Mouse (Mus musculus) olfactory bulb, adult 2 months (tissue): ENCODE results near the gene Gm8127. TPM values are rescaled to one million over a fixed set of nuclear protein-coding genes. Genes with fewer than 3 reads are reported as not detected.
"Not testable (repeated sequence)": the region's sequence is repeated elsewhere in the genome, so short reads cannot be mapped to it uniquely, and the experiment has no call there.

ENCODE experiments used
- H3K27ac ChIP-seq: fragments of 200-500 bp; 2 replicates; pipeline ENCODE4 v1.5.1; 2012; ENCODE audit warnings: low read depth, low read length; ENCODE audit not compliant: insufficient read depth
- H3K4me1 ChIP-seq: fragments of 200-500 bp; 2 replicates; pipeline ENCODE4 v1.6.1; 2012; ENCODE audit warnings: low read length; ENCODE audit not compliant: control insufficient read depth, insufficient read depth
- H3K4me3 ChIP-seq: fragments of 200-500 bp; 2 replicates; pipeline ENCODE4 v1.5.1; 2012; ENCODE audit warnings: mild to moderate bottlenecking, low read depth, low read length, moderate library complexity; ENCODE audit not compliant: insufficient read depth
- whole genome bisulfite sequencing: fragments of 180-500 bp; shearing (Covaris S2); methylation state at CpG from one replicate; pipeline ENCODE4 v1.1.7; 2018; 5-methylcytosine and 5-hydroxymethylcytosine counted together
- polyA plus RNA-seq: library from polyadenylated mRNA; stranded (reverse); fragments of >200 nt; gene quantifications from 2 replicates; pipeline ENCODE4 v1.2.4, GENCODE M21; 2012; ENCODE audit warnings: low replicate concordance; ENCODE audit not compliant: missing spikeins, insufficient read depth, insufficient read length

Gene Gm8127
- polyA plus RNA-seq, 1 experiment = not detected

- not testable (repeated sequence) for H3K4me3 ChIP-seq, H3K27ac ChIP-seq, H3K4me1 ChIP-seq
- 73% methylated on average over 1 of the region's 1 CpGs for WGBS
Measured at GRCm38 (mm10) chr14:43256511-43256910, 37.1 kb downstream of the Gm8127 start.

DNA sequence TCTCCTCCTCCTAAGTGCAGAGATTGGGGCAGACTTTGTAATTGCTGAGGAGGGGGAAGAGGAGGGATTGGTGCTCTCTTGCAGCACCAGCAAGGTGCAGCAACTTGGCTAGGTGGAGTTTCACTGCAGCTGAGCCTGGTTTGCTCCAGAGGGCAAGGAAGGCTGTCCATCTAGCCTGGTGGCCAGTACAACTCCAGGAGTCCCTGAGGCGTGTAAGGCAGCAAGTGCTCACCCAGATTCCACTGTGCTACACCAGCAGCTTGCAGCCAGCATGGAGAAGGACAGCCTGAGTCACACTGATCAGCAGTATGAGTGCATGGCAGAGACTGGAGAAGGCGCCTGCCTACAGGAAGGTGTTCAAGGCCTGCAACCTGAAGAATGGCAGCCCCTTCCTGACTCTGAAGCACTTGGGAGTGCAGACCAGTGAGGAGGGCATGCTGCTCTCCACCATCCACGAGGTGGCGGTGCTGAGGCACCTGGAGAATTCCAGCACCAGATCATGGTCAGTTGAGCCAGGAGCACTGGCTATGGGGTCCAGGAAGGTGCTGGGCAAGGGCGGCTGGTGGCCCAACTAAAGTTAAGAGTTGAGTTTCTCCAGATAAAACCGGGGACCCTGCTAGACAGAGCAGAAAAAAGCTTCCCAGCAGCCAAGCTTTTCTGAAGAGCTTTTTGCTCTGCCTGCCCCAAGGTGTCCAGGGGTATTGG lies 42.9 kb downstream of the Gm8127 start:
- H3K4me3 ChIP-seq, H3K4me1 ChIP-seq, H3K27ac ChIP-seq: not testable (repeated sequence)
- WGBS = 36% methylated on average over 5 of the region's 6 CpGs

DNA sequence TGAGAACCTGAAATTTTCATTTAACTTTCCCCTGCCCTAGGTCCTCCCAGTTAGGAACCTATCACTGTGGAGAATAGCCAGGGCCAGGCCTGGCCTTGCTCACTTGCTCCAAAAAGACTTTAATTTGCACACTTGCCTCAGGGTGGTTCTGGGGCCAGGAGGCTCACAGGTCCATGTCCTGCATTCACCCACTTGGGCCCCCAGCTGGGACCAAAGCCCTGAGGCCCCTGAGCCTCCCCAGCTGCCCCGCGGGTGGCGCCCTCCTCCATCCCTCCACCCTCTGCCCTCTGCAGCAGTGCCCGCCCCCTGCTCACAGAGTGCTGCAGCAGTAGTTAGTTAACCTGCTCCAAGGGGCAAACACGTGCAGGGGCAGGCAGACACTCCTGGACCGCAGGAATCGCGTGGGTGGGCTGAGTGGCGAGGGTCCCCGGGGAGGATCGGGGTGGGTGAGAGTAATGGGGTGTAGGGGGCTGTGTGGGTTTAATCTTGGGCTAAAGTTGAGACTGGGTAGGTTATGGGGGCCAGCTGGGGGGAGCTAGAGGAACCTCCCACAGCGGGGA lies 43.9 kb downstream of the Gm8127 start:
- not testable (repeated sequence) for H3K4me3 ChIP-seq, H3K4me1 ChIP-seq, H3K27ac ChIP-seq
- WGBS = 18% methylated on average over 10 of the region's 12 CpGs

Other genes with a start within 250 kb of the Gm8127 start
- gene Gm8094, start 217.2 kb downstream of the Gm8127 start, polyA plus RNA-seq = not detected in 2 replicates
- not detected in 2 replicates for gene Gm8104, start 193.2 kb downstream of the Gm8127 start, polyA plus RNA-seq
- gene Gm7233, start 114.0 kb downstream of the Gm8127 start, polyA plus RNA-seq = not detected in 2 replicates
- gene Gm8122, start 58.5 kb downstream of the Gm8127 start, polyA plus RNA-seq = not detected in 2 replicates
- not detected in 2 replicates for gene Gm8126, start 35.2 kb downstream of the Gm8127 start, polyA plus RNA-seq
- gene Gm9732, start 18.8 kb downstream of the Gm8127 start, polyA plus RNA-seq = not detected in 2 replicates
- not detected in 2 replicates for gene 1700001F09Rik, start 54.0 kb upstream of the Gm8127 start, polyA plus RNA-seq
- not detected in 2 replicates for gene Gm8138, start 122.5 kb upstream of the Gm8127 start, polyA plus RNA-seq
- gene Gm5799, start 249.7 kb upstream of the Gm8127 start, polyA plus RNA-seq = not detected in 2 replicates